14 mouse cellular contexts compared by ENCODE assay signal in genomic region chr8:47985243-47985642, GRCm38 (mm10). TPM values are rescaled to one million over a fixed set of nuclear protein-coding genes. Genes with fewer than 3 reads are reported as not detected.
DNase-seq lines count a peak whose midpoint lies in the region; ATAC-seq and TF ChIP-seq lines count a peak whose summit lies in the region.
"Had no signal": no experiment of that assay in that cellular context is flagged by ENCODE, and none has a peak within 500 bp of the region (broad histone marks: within the 10 kb centered on the region; RNA-seq: fewer than 3 reads in every experiment).

No protein-coding gene starts in this region.

- no peaks in the 10 kb centered on the region for H3K27me3 ChIP-seq in kidney, embryonic 15.5 days
- no peaks in the 10 kb centered on the region for H3K27me3 ChIP-seq in kidney, adult 2 months (replicated peaks; ENCODE audit: control insufficient read depth, insufficient read depth, low read length)
- H3K27me3 ChIP-seq in embryonic facial prominence, embryonic 12.5 days, result no peaks in the 10 kb centered on the region
- H3K27me3 ChIP-seq in hindbrain, embryonic 11.5 days (ENCODE audit: control insufficient read depth, insufficient read depth, low read length), result no peaks in the 10 kb centered on the region
- H3K27me3 ChIP-seq in midbrain, embryonic 15.5 days (replicated peaks), result no peaks in the 10 kb centered on the region

- H3K9me3 ChIP-seq in kidney, embryonic 15.5 days (replicated peaks), result no peaks in the 10 kb centered on the region
- no peaks in the 10 kb centered on the region for H3K9me3 ChIP-seq in embryonic facial prominence, embryonic 12.5 days
- H3K9me3 ChIP-seq in hindbrain, embryonic 11.5 days (ENCODE audit: control insufficient read depth, low read length), result no peaks in the 10 kb centered on the region
- H3K9me3 ChIP-seq in midbrain, embryonic 15.5 days, result no peaks in the 10 kb centered on the region
- H3K9me3 ChIP-seq: heart, embryonic 10.5 days had no signal

- ATAC-seq in kidney, embryonic 15.5 days (replicated peaks; ENCODE audit: low FRiP score), result no peak
- ATAC-seq in embryonic facial prominence, embryonic 12.5 days (ENCODE audit: insufficient number of reproducible peaks, insufficient read depth, low FRiP score, low TSS enrichment), result no peak
- no peak; the same call in 1 of the 2 replicates for ATAC-seq in hindbrain, embryonic 11.5 days (ENCODE audit: low FRiP score)
- ATAC-seq in midbrain, embryonic 15.5 days (replicated peaks), result no peak

- no peak for TF ChIP-seq CTCF in kidney, adult 2 months (conservative IDR thresholded peaks at IDR 0.05; ENCODE audit: insufficient read depth, insufficient read length, low read depth, low read length)

- DNase-seq in kidney, adult 2 months, result no peak
- no peak for DNase-seq in hindbrain, embryonic 11.5 days (ENCODE audit: low spot score)
- no peak for DNase-seq in spleen, adult 18-20 months
- no peak for DNase-seq in adrenal gland, postnatal 25 days
- no peak for DNase-seq in frontal cortex, adult 2 months (ENCODE audit: extremely low spot score in 1 of 2, low spot score in 1 of 2)
- DNase-seq: adrenal gland, adult 2 months; liver; lung, postnatal 4 days; thymus, adult 18-20 months had no signal

- H3K4me2 ChIP-seq in kidney, embryonic 15.5 days, result peak overlapping the region; percentile 45
- no peak overlapping the region for H3K4me2 ChIP-seq in embryonic facial prominence, embryonic 12.5 days (replicated peaks)
- H3K4me2 ChIP-seq in hindbrain, embryonic 11.5 days (replicated peaks; ENCODE audit: low read depth, low read length), result no peak overlapping the region
- no peak overlapping the region for H3K4me2 ChIP-seq in midbrain, embryonic 15.5 days

- H3K4me1 ChIP-seq in kidney, embryonic 15.5 days, result peaks cover 54% of the 10 kb centered on the region
- peaks cover 55% of the 10 kb centered on the region for H3K4me1 ChIP-seq in kidney, adult 2 months (ENCODE audit: control insufficient read depth, insufficient read depth, low read length)
- peaks cover 39% of the 10 kb centered on the region for H3K4me1 ChIP-seq in embryonic facial prominence, embryonic 12.5 days
- peaks cover 2% of the 10 kb centered on the region; the same call in 1 of the 2 replicates for H3K4me1 ChIP-seq in hindbrain, embryonic 11.5 days (replicated peaks; ENCODE audit: control insufficient read depth, insufficient read depth, low read length)
- H3K4me1 ChIP-seq in midbrain, embryonic 15.5 days, result peaks cover 27% of the 10 kb centered on the region

- H3K36me3 ChIP-seq in kidney, embryonic 15.5 days, result peaks cover 8% of the 10 kb centered on the region; the same call in 1 of the 2 replicates
- H3K36me3 ChIP-seq in kidney, adult 2 months (ENCODE audit: control insufficient read depth, insufficient read depth, low read length), result no peaks in the 10 kb centered on the region
- H3K36me3 ChIP-seq in embryonic facial prominence, embryonic 12.5 days, result no peaks in the 10 kb centered on the region
- no peaks in the 10 kb centered on the region for H3K36me3 ChIP-seq in hindbrain, embryonic 11.5 days (ENCODE audit: control insufficient read depth, insufficient read depth, low read length)
- no peaks in the 10 kb centered on the region for H3K36me3 ChIP-seq in midbrain, embryonic 15.5 days (replicated peaks)
- H3K36me3 ChIP-seq: heart, embryonic 10.5 days had no signal

- H3K27ac ChIP-seq in kidney, embryonic 15.5 days, result peak overlapping the region; percentile 59
- H3K27ac ChIP-seq in kidney, adult 2 months (ENCODE audit: insufficient read depth, low read depth, low read length), result no peak overlapping the region
- 0 out of 2 replicates have a peak overlapping the region, but pooled peaks have one; percentile 11 for H3K27ac ChIP-seq in embryonic facial prominence, embryonic 12.5 days
- peak overlapping the region; percentile 51; the same call in 1 of the 2 replicates for H3K27ac ChIP-seq in hindbrain, embryonic 11.5 days (ENCODE audit: low read depth, low read length)
- H3K27ac ChIP-seq in midbrain, embryonic 15.5 days, result 0 out of 2 replicates have a peak overlapping the region, but pooled peaks have one; percentile 17
- H3K27ac ChIP-seq: heart, embryonic 10.5 days; layer of hippocampus, adult 2 months had no signal

- no peak overlapping the region for H3K4me3 ChIP-seq in kidney, embryonic 15.5 days (replicated peaks)
- no peak overlapping the region for H3K4me3 ChIP-seq in kidney, adult 2 months (ENCODE audit: insufficient read depth, low read depth, low read length)
- H3K4me3 ChIP-seq in embryonic facial prominence, embryonic 12.5 days, result no peak overlapping the region
- H3K4me3 ChIP-seq in hindbrain, embryonic 11.5 days (ENCODE audit: low read depth, low read length), result no peak overlapping the region
- no peak overlapping the region for H3K4me3 ChIP-seq in midbrain, embryonic 15.5 days
- H3K4me3 ChIP-seq: heart, embryonic 10.5 days; layer of hippocampus, adult 2 months had no signal

- no peak overlapping the region for H3K9ac ChIP-seq in kidney, embryonic 15.5 days
- no peak overlapping the region for H3K9ac ChIP-seq in embryonic facial prominence, embryonic 12.5 days
- no peak overlapping the region for H3K9ac ChIP-seq in hindbrain, embryonic 11.5 days (ENCODE audit: low read depth, low read length)
- no peak overlapping the region for H3K9ac ChIP-seq in midbrain, embryonic 15.5 days

- TF ChIP-seq POLR2A in kidney, adult 2 months (IDR thresholded peaks at IDR 0.05; ENCODE audit: low read depth, low read length), result no peak

RNA-seq across cellular contexts. Expression of gene Wwc2, which starts 5.5 kb away (rescaled TPM):
- polyA plus RNA-seq in kidney, embryonic 15.5 days (2015; fragmentation: Nextera tagmentation; extraction: Ambion mirVana), result 16.3 and 18.0 TPM in 2 replicates
- 20.4 and 22.1 TPM in 2 replicates for polyA plus RNA-seq in kidney, adult 2 months (2012; rRNA removed)
- 17.8 and 18.6 TPM in 2 replicates for polyA plus RNA-seq in embryonic facial prominence, embryonic 12.5 days (2016; fragmentation: Nextera tagmentation; extraction: Ambion mirVana)
- polyA plus RNA-seq in hindbrain, embryonic 11.5 days (2014; fragmentation: Nextera tagmentation; extraction: Ambion mirVana), result 8.6 and 10.0 TPM in 2 replicates
- polyA plus RNA-seq in midbrain, embryonic 15.5 days (2015; fragmentation: Nextera tagmentation; extraction: Ambion mirVana), result 5.6 and 5.9 TPM in 2 replicates
- total RNA-seq in adrenal gland, postnatal 25 days (2021), result 23.0 and 27.0 TPM in 2 replicates
- polyA plus RNA-seq in frontal cortex, adult 2 months (2012; rRNA removed), result 9.1 and 9.5 TPM in 2 replicates
